Mouse (Mus musculus) Muller cell, postnatal 12 days (primary cell): ENCODE measurements at regions not wholly inside any gene's neighbourhood (a gene's known extent, or its start where the extent isn't known, plus 50 kb on each side); places are given as distances from the start of the nearest gene placed in this dataset.
"Not testable (repeated sequence)": the region's sequence is repeated elsewhere in the genome, so short reads cannot be mapped to it uniquely, and the experiment has no call there.

ENCODE experiments used
- DNase-seq: peaks from one replicate; pipeline ENCODE4 v3.0.0-alpha.2; 2015; ENCODE audit errors: inconsistent ontology term

DNA sequence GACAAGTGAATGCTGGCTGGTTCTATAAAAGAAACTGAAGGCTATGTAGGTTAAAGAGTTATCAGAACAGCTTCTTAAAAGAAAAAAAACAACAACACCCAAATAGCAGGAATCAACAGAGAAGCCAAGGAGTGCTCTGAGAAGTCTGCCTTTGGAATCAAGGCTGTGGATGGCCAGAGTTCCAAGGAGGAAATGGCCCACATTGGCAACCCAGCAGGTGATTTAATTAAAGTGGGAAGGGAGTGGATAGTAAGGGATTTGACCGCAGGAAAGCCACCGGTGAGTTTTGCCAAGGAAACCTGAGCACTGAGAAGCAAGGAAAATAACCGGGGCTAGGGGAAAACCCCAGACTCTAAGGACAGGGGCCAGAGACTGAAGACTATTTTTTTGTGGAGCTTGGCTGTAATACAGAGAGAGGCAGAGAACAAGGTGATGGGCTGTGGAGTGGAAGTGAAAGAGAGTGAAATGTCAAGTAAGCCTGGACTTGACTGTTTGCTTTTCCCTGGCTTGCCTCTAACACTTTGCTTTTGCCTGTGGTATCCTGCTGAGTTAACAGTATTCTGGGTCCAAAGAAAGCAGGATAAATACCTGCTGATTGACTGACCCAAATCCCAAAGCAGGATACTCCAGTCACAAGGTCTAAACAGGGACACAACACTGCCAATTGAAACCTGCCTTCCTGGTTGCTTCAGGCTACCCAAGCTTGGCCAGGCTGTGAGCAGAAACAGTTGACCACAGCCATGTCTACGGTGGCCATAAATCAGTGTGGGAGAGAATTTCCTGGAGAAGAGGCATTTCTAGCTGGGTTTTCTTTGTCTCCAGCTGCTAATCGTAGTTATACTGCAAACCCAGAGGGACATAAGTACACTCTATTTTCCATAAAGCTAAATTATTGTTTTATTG lies 125.9 kb downstream of the Arrdc3 start:
- peak; percentile 10 for DNase-seq

DNA sequence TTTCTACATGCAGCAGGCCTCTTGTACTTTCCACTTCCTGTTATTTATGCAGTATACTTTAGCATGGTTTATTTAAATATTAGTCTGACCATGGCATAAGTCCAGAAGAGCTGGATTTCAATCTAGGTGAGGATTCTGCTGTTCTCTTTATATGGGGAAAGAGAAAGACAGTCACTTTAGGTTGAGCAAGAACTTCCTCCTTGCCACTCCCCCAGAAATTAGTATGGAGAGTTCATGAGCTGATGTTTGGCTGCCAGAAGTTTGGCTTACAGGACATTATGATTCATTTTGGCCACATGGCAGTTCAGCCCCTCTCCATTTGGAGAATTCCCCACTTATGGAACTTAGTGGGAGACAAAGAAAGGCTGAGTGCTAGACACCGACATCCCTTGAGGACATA lies 130.8 kb downstream of the Arrdc3 start:
- DNase-seq, result no peak

GRCm38 (mm10) chr13:81020106-81020747 lies 137.0 kb downstream of the Arrdc3 start:
- peak; percentile 90 for DNase-seq

DNA sequence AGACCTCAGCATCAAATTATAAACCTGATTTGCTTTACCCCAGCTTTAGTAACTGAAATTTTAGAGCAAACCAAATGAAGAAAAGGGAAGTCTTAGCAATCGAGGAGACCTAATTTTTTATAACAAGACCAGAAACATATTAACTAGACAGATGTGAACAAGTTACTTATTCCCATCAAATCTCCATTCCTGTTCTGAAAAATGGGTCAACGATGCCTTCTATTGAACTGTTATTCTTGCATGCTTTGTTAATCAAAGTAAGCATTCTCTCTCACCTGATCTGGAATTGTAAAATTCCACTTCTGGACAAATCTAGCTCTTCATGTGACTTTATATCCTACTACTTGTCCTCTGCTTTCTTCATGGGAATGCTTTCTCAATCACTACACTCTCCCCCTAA lies 137.6 kb downstream of the Arrdc3 start:
- no peak for DNase-seq

- DNase-seq, result no peak
Observed at GRCm38 (mm10) chr13:81022410-81022809, 139.2 kb downstream of the Arrdc3 start.

GRCm38 (mm10) chr13:81025241-81025760 lies 142.1 kb downstream of the Arrdc3 start:
- DNase-seq, result not testable (repeated sequence)

- no peak for DNase-seq
Observed at GRCm38 (mm10) chr13:81037316-81037715, 154.1 kb downstream of the Arrdc3 start.

DNA sequence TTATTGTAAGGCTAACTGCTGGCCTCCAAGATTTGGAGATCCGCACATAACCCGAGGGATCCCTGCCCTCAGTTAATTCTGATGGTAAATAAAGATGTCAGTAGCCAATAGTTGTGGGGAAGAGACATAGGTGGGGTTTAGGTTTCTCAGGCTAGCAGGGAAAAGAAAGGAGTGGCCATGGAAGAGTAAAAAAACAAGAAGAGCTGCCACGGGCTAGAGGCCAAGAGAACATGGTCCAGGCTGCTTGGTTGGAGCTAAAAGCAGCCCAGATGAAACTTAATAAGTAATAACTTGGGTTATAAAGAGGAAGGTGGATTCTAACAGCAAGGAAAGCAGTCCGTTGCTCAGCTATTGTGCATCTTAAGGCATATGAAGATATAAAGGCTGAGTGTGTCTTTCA lies 155.6 kb downstream of the Arrdc3 start:
- no peak for DNase-seq

DNA sequence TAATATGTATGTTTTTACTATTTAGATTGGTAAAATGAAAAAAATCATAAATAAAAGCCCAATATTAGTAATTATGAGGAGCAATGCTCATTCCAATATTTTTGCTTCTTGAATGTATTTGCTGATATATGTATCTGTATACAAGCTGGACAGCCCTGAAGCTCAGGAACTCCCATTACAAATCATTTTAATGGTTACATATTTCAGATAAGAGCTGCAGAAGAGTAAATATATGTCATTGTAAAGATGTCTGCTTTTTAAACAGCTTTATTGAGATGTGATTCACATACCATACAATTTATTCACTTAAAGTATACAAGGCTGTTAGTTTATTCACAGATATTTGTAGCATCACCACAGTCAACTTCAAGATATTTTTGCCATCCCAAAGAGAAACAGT lies 157.3 kb downstream of the Arrdc3 start:
- no peak for DNase-seq

- no peak for DNase-seq
Observed at GRCm38 (mm10) chr13:81041646-81042045, 158.5 kb downstream of the Arrdc3 start.
